Mouse (Mus musculus) liver, embryonic 15.5 days (tissue): ENCODE data around the gene Man2b2. TPM values are rescaled to one million over a fixed set of nuclear protein-coding genes. Genes with fewer than 3 reads are reported as not detected.

Experiments used
- ATAC-seq: fragments of 200-750 bp; cut with Nextera tagmentation; 2 replicates; pipeline ENCODE4 v1.8.0; 2017; ENCODE audit warnings: moderate number of reproducible peaks, mild to moderate bottlenecking, moderate library complexity; ENCODE audit not compliant: insufficient read depth
- H3K27ac ChIP-seq: fragments of 300-500 bp; sonication (generic); replicated peaks from 2 replicates; pipeline ENCODE4 v1.5.1; 2015; ENCODE audit warnings: mild to moderate bottlenecking, inconsistent platforms
- H3K27me3 ChIP-seq: fragments of 300-500 bp; sonication (generic); 2 replicates; pipeline ENCODE4 v1.6.1; 2015; ENCODE audit warnings: mild to moderate bottlenecking, inconsistent platforms
- H3K36me3 ChIP-seq: fragments of 300-500 bp; sonication (generic); replicated peaks from 2 replicates; pipeline ENCODE4 v1.6.1; 2015; ENCODE audit warnings: moderate library complexity, mild to moderate bottlenecking, inconsistent platforms
- H3K4me1 ChIP-seq: fragments of 300-500 bp; sonication (generic); replicated peaks from 2 replicates; pipeline ENCODE4 v1.6.1; 2015; ENCODE audit warnings: inconsistent platforms
- H3K4me2 ChIP-seq: fragments of 300-500 bp; sonication (generic); 2 replicates; pipeline ENCODE4 v1.6.1; 2015; ENCODE audit warnings: moderate library complexity, mild to moderate bottlenecking, inconsistent platforms
- H3K4me3 ChIP-seq: fragments of 300-500 bp; sonication (generic); replicated peaks from 2 replicates; pipeline ENCODE4 v1.5.1; 2015; ENCODE audit warnings: mild to moderate bottlenecking, inconsistent platforms
- H3K9ac ChIP-seq: fragments of 300-500 bp; sonication (generic); 2 replicates; pipeline ENCODE4 v1.6.1; 2015; ENCODE audit warnings: moderate library complexity, mild to moderate bottlenecking, inconsistent platforms
- H3K9me3 ChIP-seq: fragments of 300-500 bp; sonication (generic); replicated peaks from 2 replicates; pipeline ENCODE4 v1.6.1; 2016; ENCODE audit warnings: inconsistent platforms
- WGBS: fragments of 180-500 bp; shearing (Covaris S2); methylation state at CpG from one replicate; pipeline ENCODE4 v1.1.7; 2015; ENCODE audit warnings: mixed read lengths; ENCODE audit not compliant: insufficient replicate concordance; 5-methylcytosine and 5-hydroxymethylcytosine counted together
- polyA plus RNA-seq: library from polyadenylated mRNA; unstranded; fragments of >200 nt; fragmentation: Nextera tagmentation; extraction: Ambion mirVana; gene quantifications from 2 replicates; pipeline ENCODE4 v1.2.1, GENCODE M21; 2015

Man2b2 gene
- polyA plus RNA-seq, 1 experiment from 2014 or later = 16.1 TPM

GRCm38 (mm10) chr5:36766958-36767703 lies 63.3 kb downstream of the Man2b2 start:
- H3K4me1 ChIP-seq = no peaks in the 10 kb centered on the region; the same call in 1 of the 2 replicates
- H3K9me3 ChIP-seq = no peaks in the 10 kb centered on the region
- no peaks in the 10 kb centered on the region for H3K36me3 ChIP-seq
- WGBS = 16% methylated on average over 10 of the region's 10 CpGs
- H3K27ac ChIP-seq = no peak overlapping the region
- H3K27me3 ChIP-seq = no peaks in the 10 kb centered on the region
- no peak for ATAC-seq
- H3K4me2 ChIP-seq = no peak overlapping the region
- H3K4me3 ChIP-seq = no peak overlapping the region
- no peak overlapping the region for H3K9ac ChIP-seq

- peaks cover 3% of the 10 kb centered on the region; the same call in 1 of the 2 replicates for H3K27me3 ChIP-seq
- H3K36me3 ChIP-seq = no peaks in the 10 kb centered on the region
- H3K27ac ChIP-seq = no peak overlapping the region
- no peaks in the 10 kb centered on the region; the same call in 1 of the 2 replicates for H3K4me1 ChIP-seq
- no peak overlapping the region for H3K9ac ChIP-seq
- WGBS = 64% methylated on average over 4 of the region's 4 CpGs
- no peaks in the 10 kb centered on the region for H3K9me3 ChIP-seq
- no peak overlapping the region for H3K4me2 ChIP-seq
- H3K4me3 ChIP-seq = no peak overlapping the region
- no peak for ATAC-seq
Measured at GRCm38 (mm10) chr5:36759848-36760247, 70.6 kb downstream of the Man2b2 start.

GRCm38 (mm10) chr5:36757033-36757432 lies 73.4 kb downstream of the Man2b2 start:
- 66% methylated on average over 5 of the region's 5 CpGs for WGBS
- Histone ChIP-seq H3K9me3 (no peaks in the 10 kb centered on the region), H3K27me3 (peaks cover 16% of the 10 kb centered on the region; the same call in 1 of the 2 replicates), H3K36me3 (no peaks in the 10 kb centered on the region), H3K4me2 (no peak overlapping the region), H3K4me1 (no peaks in the 10 kb centered on the region), H3K27ac (no peak overlapping the region), H3K4me3 (no peak overlapping the region), H3K9ac (no peak overlapping the region)
- no peak for ATAC-seq

Other genes starting within 250 kb of the Man2b2 start
- gene Tbc1d14, start 237.4 kb downstream of the Man2b2 start, polyA plus RNA-seq = 9.0 and 9.5 TPM in 2 replicates
- gene D5Ertd579e, start 134.6 kb downstream of the Man2b2 start, polyA plus RNA-seq = 22.1 and 22.2 TPM in 2 replicates
- 15.9 and 16.3 TPM in 2 replicates for gene Bloc1s4, start 82.0 kb downstream of the Man2b2 start, polyA plus RNA-seq
- gene Mrfap1, start 33.9 kb downstream of the Man2b2 start, polyA plus RNA-seq = 144 and 145 TPM in 2 replicates
- gene Ppp2r2c, start 37.9 kb upstream of the Man2b2 start, polyA plus RNA-seq = not detected in 2 replicates
- 1.6 TPM in 2 replicates for gene Wfs1, start 158.6 kb upstream of the Man2b2 start, polyA plus RNA-seq